Mouse (Mus musculus) right cerebral cortex, postnatal 10 days (tissue): ENCODE data around the gene Sat2.
A peak's percentile ranks its signal among the peaks of the same experiment; 100 is the strongest.

ENCODE experiments used
- DNase-seq, 2 experiments: peaks; one replicate each; pipeline ENCODE4 v3.0.0; 2021; ENCODE audit warnings: low spot score in 2 of 2

Sat2 gene

GRCm38 (mm10) chr11:69670786-69671725 lies 49.2 kb downstream of the Sat2 start:
- peak; percentile 96 to 97 for DNase-seq

DNA sequence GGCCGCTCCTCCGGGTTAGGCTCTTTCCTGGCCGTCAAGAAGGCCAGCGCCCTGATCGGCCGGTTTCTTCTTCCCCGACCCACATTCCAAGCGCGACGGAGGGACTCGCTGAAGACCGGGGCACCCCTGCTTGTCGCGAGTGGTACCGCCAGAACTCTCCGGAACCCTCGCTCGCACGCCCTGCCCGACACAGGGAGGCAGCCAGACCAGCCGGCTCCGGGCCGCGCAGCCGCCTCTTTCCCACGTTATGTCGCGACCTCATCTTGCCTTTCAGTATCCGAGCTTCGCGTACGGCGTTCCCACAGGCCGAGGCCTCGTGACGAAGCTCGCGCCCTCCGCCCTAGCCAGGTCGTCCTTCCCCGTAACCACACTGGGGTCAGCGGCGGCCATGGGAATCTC lies 49.9 kb downstream of the Sat2 start:
- no peak for DNase-seq

DNA sequence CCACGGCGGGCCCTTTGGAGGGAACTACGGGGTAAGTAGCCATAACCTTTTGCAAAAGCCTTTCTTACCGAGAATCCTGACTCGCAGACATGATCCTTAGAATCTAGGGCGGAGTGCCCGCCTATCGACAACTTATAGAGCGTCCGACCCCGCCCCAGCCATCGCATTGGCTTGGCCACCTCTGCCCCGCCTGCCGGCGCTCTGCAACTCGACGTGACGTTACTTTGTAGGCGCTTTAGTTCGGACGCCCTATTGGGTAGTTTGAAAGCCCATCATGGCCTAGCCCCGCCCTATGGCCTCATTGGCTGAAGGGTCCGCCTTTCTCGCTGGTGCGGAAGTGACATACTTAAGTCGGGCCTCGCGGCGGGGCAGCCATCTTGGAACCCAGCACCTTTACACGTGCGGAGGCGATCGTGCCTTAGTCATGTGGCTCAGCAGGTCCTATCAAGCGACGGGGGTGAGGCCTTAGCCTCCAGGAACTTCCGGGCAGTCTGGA lies 50.4 kb downstream of the Sat2 start, which contains the start of gene Eif4a1:
TSS of gene Eif4a1 (minus strand) at position 213 of the 496 bp plus-strand sequence.
- DNase-seq, result peak; percentile 100
